Mouse (Mus musculus): ENCODE data around the gene Sh3bp1. TPM values are rescaled to one million over a fixed set of nuclear protein-coding genes. Genes with fewer than 3 reads are reported as not detected.

The Sh3bp1 gene
- polyA plus RNA-seq, 1 experiment: 3.3 TPM

DNA sequence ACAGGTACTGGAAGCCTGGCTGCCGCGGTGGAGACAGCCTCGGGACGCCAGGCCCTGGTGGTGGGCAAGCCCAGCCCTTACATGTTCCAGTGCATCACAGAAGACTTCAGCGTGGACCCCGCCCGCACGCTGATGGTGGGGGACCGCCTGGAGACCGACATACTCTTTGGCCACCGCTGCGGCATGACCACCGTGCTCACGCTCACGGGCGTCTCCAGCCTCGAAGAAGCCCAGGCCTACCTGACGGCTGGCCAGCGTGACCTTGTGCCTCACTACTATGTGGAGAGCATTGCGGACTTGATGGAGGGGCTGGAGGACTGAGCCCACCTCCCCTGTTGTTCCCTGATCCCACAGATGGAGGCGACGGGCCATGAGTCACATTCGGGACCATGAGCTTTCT is 18.6 kb downstream of the Sh3bp1 start:
- peak overlapping the region; percentile 68 for H3K27ac ChIP-seq (replicated peaks; ENCODE audit: low read depth, low read length)

DNA sequence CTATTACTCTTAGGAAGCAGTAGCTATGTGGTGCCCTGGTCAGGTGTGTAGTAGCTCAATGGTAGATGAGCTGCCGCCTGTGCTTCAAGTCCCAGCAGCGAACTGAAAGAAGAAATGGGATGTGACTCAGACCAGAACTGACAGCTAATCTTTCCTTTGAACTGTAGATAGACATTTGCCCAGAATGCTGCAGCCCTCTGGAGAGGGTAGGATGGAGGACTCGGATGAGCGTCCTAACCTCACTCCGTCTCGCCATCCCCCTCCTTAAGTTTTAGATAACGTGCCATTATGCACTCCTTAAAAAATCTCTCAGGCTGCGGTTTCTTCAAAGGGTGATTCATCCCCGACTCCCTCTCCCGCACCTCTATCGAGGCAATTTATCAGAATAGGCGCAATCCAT is 20.3 kb downstream of the Sh3bp1 start:
- Histone ChIP-seq H3K4me1 (ENCODE audit: control insufficient read depth, insufficient read depth, insufficient read length, low read length) (peaks cover 7% of the 10 kb centered on the region), H3K4me3 (ENCODE audit: insufficient read depth, low read depth, low read length) (no peak overlapping the region), H3K27ac (replicated peaks; ENCODE audit: low read depth, low read length) (no peak overlapping the region)

More for the DNA sequence above, 18.6 kb downstream of the Sh3bp1 start:
- H3K4me1 ChIP-seq (ENCODE audit: control insufficient read depth, insufficient read depth, insufficient read length, low read length): peaks cover 6% of the 10 kb centered on the region
- H3K4me3 ChIP-seq (ENCODE audit: insufficient read depth, low read depth, low read length): no peak overlapping the region

DNA sequence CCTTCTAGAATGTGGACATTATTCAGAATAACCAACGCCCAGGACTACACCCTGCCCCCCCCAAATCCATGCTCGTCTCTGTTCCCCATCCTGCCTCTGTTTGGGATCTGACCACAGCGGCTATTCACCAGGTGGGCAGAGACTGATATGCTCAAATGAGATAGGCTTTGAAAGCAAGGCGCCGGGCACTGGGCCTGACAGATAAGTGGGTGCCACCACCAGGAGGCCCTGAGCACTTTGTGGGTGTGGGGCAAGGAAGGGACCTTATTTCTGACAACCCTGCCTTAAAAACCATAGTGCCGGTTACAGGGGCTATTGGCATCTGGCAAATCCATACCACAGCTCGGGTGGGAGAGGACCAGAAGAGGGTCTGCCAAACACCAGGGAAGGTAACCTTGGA is 23.1 kb downstream of the Sh3bp1 start:
- H3K4me3 ChIP-seq (ENCODE audit: insufficient read depth, low read depth, low read length): no peak overlapping the region
- H3K27ac ChIP-seq (replicated peaks; ENCODE audit: low read depth, low read length): no peak overlapping the region
- peaks cover 12% of the 10 kb centered on the region for H3K4me1 ChIP-seq (ENCODE audit: control insufficient read depth, insufficient read depth, insufficient read length, low read length)

DNA sequence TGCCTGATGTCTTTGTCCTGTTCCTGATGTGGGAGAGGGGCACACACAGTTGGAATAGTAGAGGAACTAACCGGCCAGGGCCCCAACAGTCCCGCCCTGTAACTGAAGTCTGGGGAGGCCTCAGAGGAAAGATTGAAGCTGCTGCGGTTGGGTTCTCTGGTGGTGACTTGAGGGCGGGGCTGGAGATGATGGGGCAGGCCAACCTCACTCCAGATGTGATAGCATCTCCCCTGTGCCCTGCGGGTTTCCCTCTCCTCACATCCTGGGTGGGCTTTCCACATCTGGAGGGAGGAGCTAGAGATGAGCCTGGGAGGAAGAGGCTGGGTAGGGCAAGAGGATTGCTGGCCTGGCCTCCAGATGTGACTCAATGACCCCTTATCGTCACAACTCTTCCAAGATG is 24.0 kb downstream of the Sh3bp1 start:
- Histone ChIP-seq H3K4me3 (ENCODE audit: insufficient read depth, low read depth, low read length) (no peak overlapping the region), H3K27ac (replicated peaks; ENCODE audit: low read depth, low read length) (no peak overlapping the region), H3K4me1 (ENCODE audit: control insufficient read depth, insufficient read depth, insufficient read length, low read length) (peaks cover 6% of the 10 kb centered on the region)

DNA sequence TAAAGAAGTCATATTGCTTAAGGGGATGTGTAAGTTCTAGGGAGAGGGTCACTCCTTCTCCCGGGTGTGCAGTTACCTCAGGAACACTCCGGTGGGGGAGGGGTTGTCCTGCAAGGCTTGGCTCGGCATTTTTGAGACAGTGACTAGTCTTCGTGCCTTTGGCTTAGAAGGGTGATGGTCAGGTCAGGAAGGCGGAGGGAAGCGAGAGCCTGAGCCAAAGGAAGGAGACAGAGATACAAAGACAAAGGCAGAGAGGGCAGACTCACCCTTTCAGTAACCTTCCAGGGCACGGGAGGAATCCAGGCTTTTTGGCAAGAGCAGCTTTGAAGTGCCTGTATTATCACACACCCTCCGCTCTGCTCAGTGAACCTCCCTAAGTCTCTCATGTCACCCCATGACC is 25.6 kb downstream of the Sh3bp1 start:
- Histone ChIP-seq H3K27ac (replicated peaks; ENCODE audit: low read depth, low read length) (peak overlapping the region; percentile 56), H3K4me1 (ENCODE audit: control insufficient read depth, insufficient read depth, insufficient read length, low read length) (peaks cover 6% of the 10 kb centered on the region), H3K4me3 (ENCODE audit: insufficient read depth, low read depth, low read length) (no peak overlapping the region)

DNA sequence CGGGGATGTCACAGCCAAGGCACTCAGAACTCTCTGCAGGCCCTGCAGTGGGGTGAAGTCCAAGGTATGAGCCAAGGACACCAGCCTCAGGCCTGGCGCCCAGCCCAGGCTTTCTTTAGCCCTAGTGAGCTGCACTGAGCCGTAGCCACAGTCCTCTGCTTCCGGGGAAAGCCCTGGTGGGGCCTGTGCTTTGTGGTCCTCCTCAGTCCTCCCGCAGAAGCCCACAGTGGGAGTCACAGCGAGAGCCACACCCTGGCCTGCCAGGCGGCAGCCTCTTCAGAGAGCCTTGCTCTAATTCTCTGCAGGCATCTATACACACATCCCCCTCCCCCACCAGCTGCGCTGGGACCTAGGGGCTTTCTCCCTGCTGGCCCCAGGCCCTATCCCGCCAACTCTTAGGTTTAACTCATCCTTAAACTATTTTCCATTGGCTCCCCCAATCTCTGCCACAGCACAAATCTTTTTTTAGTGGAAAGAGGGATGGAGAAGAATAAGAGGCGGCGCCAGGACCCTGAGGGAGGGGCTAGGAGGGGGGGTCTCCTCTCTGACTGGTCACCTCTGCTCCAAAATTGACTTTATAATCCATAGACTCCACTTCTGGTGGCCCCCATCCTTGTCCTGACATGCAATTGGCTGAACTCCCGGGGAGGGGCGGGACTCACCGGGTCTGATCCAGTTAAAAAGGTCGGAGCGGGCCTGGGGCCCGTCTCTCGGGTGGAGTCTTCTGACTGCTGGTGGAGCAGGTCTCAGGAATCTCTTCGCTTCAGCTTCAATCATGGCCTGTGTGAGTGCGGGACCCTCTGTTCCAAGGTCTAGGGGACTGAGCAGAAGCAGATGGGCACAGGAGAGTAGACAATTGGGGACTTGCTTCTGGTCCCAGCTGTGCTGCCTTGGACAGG is 26.7 kb downstream of the Sh3bp1 start, which contains the start of gene Lgals1:
Lgals1 (plus strand) TSS at position 705 of the 899 bp plus-strand sequence.
- Histone ChIP-seq H3K27ac (replicated peaks; ENCODE audit: low read depth, low read length) (peak within 1 kb of the TSS; percentile 91), H3K4me3 (ENCODE audit: insufficient read depth, low read depth, low read length) (peak within 1 kb of the TSS; percentile 76), H3K4me1 (ENCODE audit: control insufficient read depth, insufficient read depth, insufficient read length, low read length) (peaks cover 6% of the 10 kb centered on the region)

DNA sequence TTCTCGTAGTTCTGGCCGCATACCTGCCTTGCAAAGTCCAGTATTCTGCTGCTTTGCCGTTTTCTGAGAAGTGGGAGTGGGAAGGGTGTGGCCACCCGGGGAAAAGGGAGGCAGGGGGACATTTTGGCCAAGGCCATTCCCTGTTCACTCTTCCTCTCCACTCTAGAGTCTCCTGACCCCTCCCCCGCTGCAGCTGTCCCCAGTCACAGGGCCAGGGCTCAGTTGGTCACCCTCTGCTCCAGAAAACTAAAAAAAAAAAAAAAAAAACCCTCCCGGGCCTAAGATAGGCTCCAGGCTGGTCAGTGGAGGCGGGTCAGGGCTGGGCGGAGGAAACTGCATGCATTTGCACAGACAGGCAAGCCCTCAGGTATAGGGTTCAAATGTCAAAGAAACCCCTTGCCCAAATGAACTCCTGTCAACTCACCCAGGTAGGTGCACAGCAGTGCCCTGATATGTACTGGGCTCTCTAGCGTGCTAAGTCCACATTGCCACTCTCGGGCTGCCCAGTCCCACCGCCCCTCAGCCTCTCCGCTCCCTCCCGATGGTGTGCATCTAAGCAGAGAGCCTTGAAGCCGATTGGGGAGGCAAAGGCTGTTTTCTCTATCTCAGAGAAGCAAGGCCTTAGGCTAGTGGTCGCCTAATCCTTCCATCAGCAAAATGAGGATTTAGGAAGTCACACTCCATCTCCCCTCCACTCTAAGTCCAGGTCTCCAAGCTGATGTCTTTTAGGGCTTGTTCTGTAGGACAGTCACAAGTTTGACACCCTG is 27.6 kb downstream of the Sh3bp1 start:
- Histone ChIP-seq H3K4me1 (ENCODE audit: control insufficient read depth, insufficient read depth, insufficient read length, low read length) (peaks cover 6% of the 10 kb centered on the region), H3K4me3 (ENCODE audit: insufficient read depth, low read depth, low read length) (peak overlapping the region; percentile 76), H3K27ac (replicated peaks; ENCODE audit: low read depth, low read length) (peak overlapping the region; percentile 91)

DNA sequence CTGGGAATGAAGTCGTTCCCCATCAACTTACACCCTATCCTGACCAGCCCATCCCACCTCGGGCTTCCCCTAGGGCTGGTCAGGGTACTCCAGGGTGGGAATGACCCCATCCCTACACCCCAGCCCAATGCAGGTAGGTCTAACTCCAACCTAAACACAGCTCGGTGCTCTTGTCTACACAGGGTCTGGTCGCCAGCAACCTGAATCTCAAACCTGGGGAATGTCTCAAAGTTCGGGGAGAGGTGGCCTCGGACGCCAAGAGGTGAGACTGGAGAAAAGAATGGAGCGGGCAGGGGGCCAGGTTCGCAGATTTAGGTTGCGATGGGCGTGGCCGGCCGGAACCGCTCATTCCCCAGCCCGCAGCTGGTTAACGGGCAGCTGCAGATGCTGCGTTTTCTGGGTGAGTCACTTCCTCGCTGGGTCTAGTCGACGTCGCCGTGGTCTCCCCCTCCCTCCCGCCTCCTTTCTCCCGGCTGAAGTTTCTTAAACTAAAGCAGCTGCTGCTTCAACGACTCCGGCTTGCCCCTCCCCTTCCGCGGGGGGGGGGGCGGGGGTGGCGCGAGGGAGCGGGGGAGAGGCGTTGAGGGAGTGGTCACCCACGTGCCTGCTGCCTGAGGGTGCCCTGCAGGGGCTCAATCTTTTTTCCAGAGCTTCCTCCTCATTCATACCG is 28.4 kb downstream of the Sh3bp1 start:
- Histone ChIP-seq H3K4me3 (ENCODE audit: insufficient read depth, low read depth, low read length) (peak overlapping the region; percentile 76), H3K27ac (replicated peaks; ENCODE audit: low read depth, low read length) (peak overlapping the region; percentile 91), H3K4me1 (ENCODE audit: control insufficient read depth, insufficient read depth, insufficient read length, low read length) (peaks cover 6% of the 10 kb centered on the region)

DNA sequence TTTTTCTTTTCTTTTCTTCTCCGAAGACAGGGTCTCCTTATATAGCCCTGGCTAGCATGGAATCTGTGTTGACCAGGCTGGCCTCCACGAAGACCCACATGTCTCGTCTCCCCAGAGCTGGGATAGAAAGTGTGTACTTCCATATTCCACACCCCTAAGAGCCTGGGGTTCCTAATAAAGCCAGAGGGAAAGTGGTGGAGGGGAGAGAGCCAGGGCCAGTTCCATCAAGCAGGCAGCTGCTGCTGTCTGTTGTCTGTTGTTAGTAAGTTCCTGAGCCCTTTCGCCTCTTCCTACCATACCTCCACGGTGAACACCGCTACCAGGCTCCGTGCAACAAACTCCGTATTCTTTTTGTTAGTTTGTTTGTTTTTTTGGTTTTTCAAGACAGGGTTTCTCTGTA is 29.0 kb downstream of the Sh3bp1 start:
- Histone ChIP-seq H3K4me1 (ENCODE audit: control insufficient read depth, insufficient read depth, insufficient read length, low read length) (peaks cover 6% of the 10 kb centered on the region), H3K27ac (replicated peaks; ENCODE audit: low read depth, low read length) (peak overlapping the region; percentile 26), H3K4me3 (ENCODE audit: insufficient read depth, low read depth, low read length) (peak overlapping the region; percentile 31)

DNA sequence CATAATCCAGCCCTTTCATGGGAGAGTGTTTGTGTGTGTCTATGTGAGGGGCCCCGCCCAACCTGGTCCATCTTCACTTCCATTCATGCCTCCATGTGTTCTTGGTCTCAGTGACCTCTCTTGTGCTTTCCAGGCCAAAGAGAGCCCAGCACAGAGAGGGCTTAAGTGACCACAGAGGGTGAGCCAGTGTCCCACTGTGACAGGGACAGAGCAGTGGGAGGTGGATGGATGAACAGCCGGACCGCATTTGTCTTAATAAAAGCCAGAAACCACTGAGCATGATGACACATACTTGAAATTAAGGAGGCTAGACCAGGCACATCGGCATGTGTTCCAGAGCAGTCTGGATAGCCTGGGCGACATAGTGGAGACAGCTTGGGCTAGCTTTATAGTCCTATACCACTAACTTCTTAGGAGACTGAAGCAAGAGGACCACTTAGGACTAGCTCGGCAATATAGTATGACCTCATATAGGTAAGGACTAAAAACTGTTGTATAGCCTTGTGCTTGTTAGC is 30.7 kb downstream of the Sh3bp1 start:
- no peak overlapping the region for H3K27ac ChIP-seq (replicated peaks; ENCODE audit: low read depth, low read length)
- H3K4me1 ChIP-seq (ENCODE audit: control insufficient read depth, insufficient read depth, insufficient read length, low read length): peaks cover 2% of the 10 kb centered on the region
- no peak overlapping the region for H3K4me3 ChIP-seq (ENCODE audit: insufficient read depth, low read depth, low read length)

DNA sequence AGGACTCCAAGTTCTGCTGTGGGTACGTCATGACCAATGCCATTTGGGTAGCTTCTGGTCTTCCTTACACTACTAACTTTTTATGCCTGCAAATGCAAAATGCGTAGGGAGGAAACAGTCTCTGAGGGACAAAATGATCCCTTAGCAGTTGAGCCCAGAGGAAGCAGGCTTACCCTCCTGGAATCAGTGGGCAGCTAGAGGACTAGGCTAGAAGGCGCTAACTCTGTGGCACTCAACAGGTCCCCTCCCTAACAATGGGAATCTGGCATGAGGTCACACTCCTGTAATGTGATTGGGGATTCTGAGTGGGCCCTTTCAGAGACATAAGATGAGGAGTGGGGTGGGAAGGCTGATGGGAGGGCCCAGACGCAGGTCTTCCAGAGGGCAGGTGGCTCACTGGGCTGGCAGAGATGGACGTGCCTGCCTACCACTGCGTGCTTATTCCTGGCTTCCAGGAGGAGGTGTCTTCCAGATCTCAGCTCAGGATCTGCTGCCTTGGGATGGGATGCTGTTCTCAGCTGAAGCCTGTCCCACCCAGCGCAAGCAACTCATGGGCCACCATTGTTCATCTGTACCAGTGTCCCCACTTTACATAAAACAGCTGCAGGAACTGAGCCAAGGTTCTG is 31.3 kb downstream of the Sh3bp1 start:
- Histone ChIP-seq H3K4me3 (ENCODE audit: insufficient read depth, low read depth, low read length) (no peak overlapping the region), H3K27ac (replicated peaks; ENCODE audit: low read depth, low read length) (no peak overlapping the region), H3K4me1 (ENCODE audit: control insufficient read depth, insufficient read depth, insufficient read length, low read length) (peaks cover 5% of the 10 kb centered on the region)

DNA sequence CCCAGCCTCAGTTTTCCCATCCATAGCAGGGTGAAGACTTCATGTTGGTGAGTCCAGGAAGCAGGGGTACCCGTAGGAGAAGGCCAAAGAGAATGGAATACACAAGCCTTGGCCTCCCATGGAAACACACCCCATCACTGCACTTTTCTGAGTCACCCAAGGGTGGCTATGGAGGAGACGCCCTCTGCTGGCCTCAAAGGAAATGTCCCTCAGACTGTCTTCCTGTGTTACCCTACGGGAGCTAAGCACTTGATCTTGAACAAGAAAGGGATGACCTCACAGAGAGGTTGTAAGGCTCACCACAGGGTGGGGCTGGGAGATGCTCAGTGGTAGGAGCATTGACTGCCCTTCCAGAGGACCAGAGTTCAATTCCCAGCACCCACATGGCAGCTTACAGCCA is 32.0 kb downstream of the Sh3bp1 start:
- no peak overlapping the region for H3K27ac ChIP-seq (replicated peaks; ENCODE audit: low read depth, low read length)
- H3K4me1 ChIP-seq (ENCODE audit: control insufficient read depth, insufficient read depth, insufficient read length, low read length): peaks cover 6% of the 10 kb centered on the region
- H3K4me3 ChIP-seq (ENCODE audit: insufficient read depth, low read depth, low read length): no peak overlapping the region

DNA sequence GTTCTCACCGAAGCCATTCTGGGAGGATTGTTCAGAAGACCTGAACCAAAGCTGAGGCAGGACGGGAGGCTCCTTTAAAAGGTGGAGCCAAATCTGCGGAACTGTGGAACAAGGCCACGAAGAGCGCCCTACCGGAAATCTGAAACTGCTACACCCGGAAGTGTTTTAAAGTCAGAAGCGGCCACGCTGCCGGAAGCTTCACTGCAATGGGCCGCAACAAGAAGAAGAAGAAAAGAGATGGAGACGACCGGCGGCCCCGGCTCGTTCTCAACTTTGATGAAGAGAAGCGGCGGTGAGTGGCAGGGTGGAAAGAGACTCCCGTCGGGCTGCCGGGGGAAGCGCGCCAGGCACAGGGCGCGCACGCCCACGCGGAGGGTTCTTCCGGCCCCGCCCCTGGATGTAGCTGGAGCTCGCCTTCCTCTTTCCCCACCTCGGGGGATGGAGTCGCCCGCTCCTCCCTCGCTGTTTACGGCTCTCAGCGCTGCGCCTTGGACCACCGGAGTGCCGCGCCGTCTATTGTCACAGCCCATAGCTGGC is 35.3 kb downstream of the Sh3bp1 start, which contains the start of gene Nol12:
Nol12 (plus strand) TSS at position 150 of the 537 bp plus-strand sequence.
- Histone ChIP-seq H3K4me3 (ENCODE audit: insufficient read depth, low read depth, low read length) (peak within 1 kb of the TSS; percentile 92), H3K4me1 (ENCODE audit: control insufficient read depth, insufficient read depth, insufficient read length, low read length) (peaks cover 6% of the 10 kb centered on the region; the same call in 1 of the 2 replicates), H3K27ac (replicated peaks; ENCODE audit: low read depth, low read length) (peak within 1 kb of the TSS; percentile 89)

DNA sequence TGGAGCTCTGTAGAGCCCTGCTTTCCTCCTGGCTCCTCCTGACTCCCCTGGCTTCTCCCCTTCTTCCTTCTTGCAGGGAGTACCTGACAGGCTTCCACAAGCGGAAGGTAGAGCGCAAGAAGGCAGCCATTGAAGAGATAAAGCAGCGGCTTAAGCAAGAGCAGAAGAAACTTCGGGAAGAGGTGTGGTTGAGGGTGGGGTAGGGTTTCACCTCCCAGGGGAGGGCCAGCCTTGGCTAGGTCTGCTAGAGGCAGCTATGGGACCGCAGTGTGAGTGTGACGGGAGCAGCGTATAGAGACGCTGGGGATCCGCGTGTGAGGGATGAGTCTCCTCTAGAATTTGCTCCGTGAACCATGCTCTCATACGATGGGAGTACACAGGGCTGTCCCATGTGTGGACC is 36.8 kb downstream of the Sh3bp1 start:
- H3K27ac ChIP-seq (replicated peaks; ENCODE audit: low read depth, low read length): no peak overlapping the region
- no peak overlapping the region for H3K4me3 ChIP-seq (ENCODE audit: insufficient read depth, low read depth, low read length)
- peaks cover 6% of the 10 kb centered on the region; the same call in 1 of the 2 replicates for H3K4me1 ChIP-seq (ENCODE audit: control insufficient read depth, insufficient read depth, insufficient read length, low read length)
